Comparison of ENCODE assay signal across 13 mouse cellular contexts in the genomic region with DNA sequence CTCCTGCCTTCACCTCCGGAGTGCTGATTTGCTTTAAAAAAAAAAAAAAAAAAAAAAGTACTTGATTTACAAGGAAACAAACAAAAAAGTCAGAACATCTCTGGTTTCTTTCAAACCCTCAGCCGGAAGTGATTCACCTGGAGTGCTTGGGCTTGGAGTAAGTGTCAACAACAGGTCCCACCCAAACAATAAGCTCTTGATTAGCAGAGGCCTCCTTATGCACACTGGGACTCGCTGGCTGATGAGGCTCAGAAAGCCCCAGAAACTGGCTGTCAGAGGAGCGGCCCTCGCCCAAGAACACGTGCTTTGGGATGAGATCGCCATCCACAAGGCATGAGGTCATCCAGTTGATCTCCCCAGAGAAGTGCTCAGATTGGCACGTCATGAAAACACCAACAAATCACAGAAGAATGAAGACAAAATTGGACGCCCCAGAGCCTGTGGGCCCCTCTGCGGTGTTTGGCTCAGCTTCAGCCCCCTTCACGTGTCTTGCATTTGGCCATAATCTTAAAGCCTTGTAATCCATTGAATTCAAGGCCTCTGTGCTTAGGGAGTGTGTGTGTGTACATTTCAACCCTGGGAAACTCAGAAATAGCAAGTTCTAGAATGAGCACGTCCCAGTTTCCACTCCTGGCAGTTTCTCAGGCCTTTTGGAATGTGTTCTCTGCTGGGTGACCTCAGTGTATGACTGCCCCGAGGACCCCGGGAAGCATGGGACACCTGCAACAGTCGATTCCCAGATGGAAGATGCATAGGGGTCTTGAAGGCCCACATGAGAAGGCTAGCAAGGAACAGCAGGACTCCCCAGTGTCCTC.
DNase-seq lines count a peak whose midpoint lies in the region; ATAC-seq and TF ChIP-seq lines count a peak whose summit lies in the region.
"Had no signal": no experiment of that assay in that cellular context is flagged by ENCODE, and none has a peak within 500 bp of the region (broad histone marks: within the 10 kb centered on the region; RNA-seq: fewer than 3 reads in every experiment).

No protein-coding gene starts in this region.

- 62% methylated on average over 15 of the region's 15 CpGs for WGBS in heart, adult 2 months
- 73% methylated on average over 15 of the region's 15 CpGs for WGBS in heart, embryonic 11.5 days (ENCODE audit: insufficient replicate concordance)
- 58% methylated on average over 15 of the region's 15 CpGs for WGBS in heart, embryonic 15.5 days
- WGBS in limb, embryonic 15.5 days: 63% methylated on average over 15 of the region's 15 CpGs
- WGBS in hindbrain, embryonic 16.5 days: 82% methylated on average over 15 of the region's 15 CpGs

- TF ChIP-seq CTCF in heart, adult 2 months (IDR thresholded peaks at IDR 0.05): no peak

- H3K4me1 ChIP-seq in heart, adult 2 months (ENCODE audit: control insufficient read depth, insufficient read depth, low read length): peaks cover 1% of the 10 kb centered on the region; the same call in 1 of the 2 replicates
- H3K4me1 ChIP-seq in heart, embryonic 11.5 days (ENCODE audit: control insufficient read depth, insufficient read depth, low read length): peaks cover 4% of the 10 kb centered on the region; the same call in 1 of the 2 replicates
- H3K4me1 ChIP-seq in heart, embryonic 15.5 days (replicated peaks): 0 out of 2 replicates have a peak, but pooled peaks cover 7% of the 10 kb centered on the region
- H3K4me1 ChIP-seq in limb, embryonic 15.5 days: peaks cover 3% of the 10 kb centered on the region; the same call in 1 of the 2 replicates
- no peaks in the 10 kb centered on the region for H3K4me1 ChIP-seq in hindbrain, embryonic 16.5 days (ENCODE audit: control insufficient read depth, insufficient read depth, low read depth, low read length)

- no peak overlapping the region for H3K9ac ChIP-seq in heart, adult 2 months (ENCODE audit: low read depth, low read length)
- H3K9ac ChIP-seq in heart, embryonic 11.5 days (ENCODE audit: low read depth, low read length): no peak overlapping the region
- no peak overlapping the region for H3K9ac ChIP-seq in heart, embryonic 15.5 days
- no peak overlapping the region for H3K9ac ChIP-seq in limb, embryonic 15.5 days
- H3K9ac ChIP-seq in hindbrain, embryonic 16.5 days (ENCODE audit: low read depth, low read length): no peak overlapping the region
- H3K9ac ChIP-seq: heart, embryonic 13.5 days had no signal

- H3K79me2 ChIP-seq in heart, adult 2 months (replicated peaks; ENCODE audit: control insufficient read depth, insufficient read depth, low read length): no peaks in the 10 kb centered on the region

- no peak overlapping the region for H3K4me3 ChIP-seq in heart, adult 2 months
- no peak overlapping the region for H3K4me3 ChIP-seq in heart, embryonic 11.5 days (ENCODE audit: low read depth, low read length)
- no peak overlapping the region for H3K4me3 ChIP-seq in heart, embryonic 15.5 days
- no peak overlapping the region for H3K4me3 ChIP-seq in limb, embryonic 15.5 days
- H3K4me3 ChIP-seq in hindbrain, embryonic 16.5 days (ENCODE audit: low read length): no peak overlapping the region
- H3K4me3 ChIP-seq: heart, embryonic 13.5 days had no signal

- no peaks in the 10 kb centered on the region for H3K27me3 ChIP-seq in heart, adult 2 months (ENCODE audit: control insufficient read depth, insufficient read depth, low read length)
- H3K27me3 ChIP-seq in heart, embryonic 11.5 days (ENCODE audit: control insufficient read depth, insufficient read depth, low read length): no peaks in the 10 kb centered on the region
- H3K27me3 ChIP-seq in heart, embryonic 15.5 days: no peaks in the 10 kb centered on the region
- H3K27me3 ChIP-seq in limb, embryonic 15.5 days: no peaks in the 10 kb centered on the region
- H3K27me3 ChIP-seq in hindbrain, embryonic 16.5 days (replicated peaks; ENCODE audit: control insufficient read depth, insufficient read depth, low read length): no peaks in the 10 kb centered on the region
- H3K27me3 ChIP-seq: heart, embryonic 13.5 days had no signal

- TF ChIP-seq EP300 in heart, adult 2 months (IDR thresholded peaks at IDR 0.05; ENCODE audit: insufficient read depth, low read depth, low read length): no peak

- H3K27ac ChIP-seq in heart, adult 2 months: peak overlapping the region; percentile 31
- no peak overlapping the region for H3K27ac ChIP-seq in heart, embryonic 11.5 days (ENCODE audit: low read depth, low read length)
- 0 out of 2 replicates have a peak overlapping the region, but pooled peaks have one; percentile 20 for H3K27ac ChIP-seq in heart, embryonic 15.5 days
- peak overlapping the region; percentile 69 for H3K27ac ChIP-seq in limb, embryonic 15.5 days
- H3K27ac ChIP-seq in hindbrain, embryonic 16.5 days (ENCODE audit: low read depth, low read length): no peak overlapping the region
- H3K27ac ChIP-seq: heart, embryonic 13.5 days had no signal

- no peak overlapping the region for H3K4me2 ChIP-seq in heart, embryonic 11.5 days
- H3K4me2 ChIP-seq in heart, embryonic 15.5 days: no peak overlapping the region
- H3K4me2 ChIP-seq in limb, embryonic 15.5 days: no peak overlapping the region
- no peak overlapping the region for H3K4me2 ChIP-seq in hindbrain, embryonic 16.5 days (ENCODE audit: low read length)
- H3K4me2 ChIP-seq: heart, embryonic 13.5 days; liver, embryonic 11.5 days had no signal

- no peaks in the 10 kb centered on the region for H3K9me3 ChIP-seq in heart, embryonic 11.5 days (replicated peaks; ENCODE audit: control insufficient read depth, low read length)
- H3K9me3 ChIP-seq in heart, embryonic 15.5 days (replicated peaks): no peaks in the 10 kb centered on the region
- no peaks in the 10 kb centered on the region for H3K9me3 ChIP-seq in limb, embryonic 15.5 days
- H3K9me3 ChIP-seq in hindbrain, embryonic 16.5 days (ENCODE audit: control insufficient read depth, low read length): no peaks in the 10 kb centered on the region
- H3K9me3 ChIP-seq: heart, embryonic 13.5 days had no signal

- DNase-seq in heart, adult 2 months: peak; percentile 58 to 71
- DNase-seq in gastrocnemius, adult 18-20 months (ENCODE audit: low spot score): peak; percentile 72
- DNase-seq in frontal cortex, postnatal 25 days (ENCODE audit: low spot score in 2 of 2): no peak
- DNase-seq in cerebellum, adult 8-10 months: no peak
- DNase-seq: adrenal gland, postnatal 14 days; kidney, postnatal 25 days had no signal

- H3K36me3 ChIP-seq in heart, adult 2 months (ENCODE audit: control insufficient read depth, insufficient read depth, low read length): no peaks in the 10 kb centered on the region
- no peaks in the 10 kb centered on the region for H3K36me3 ChIP-seq in heart, embryonic 11.5 days (ENCODE audit: control insufficient read depth, insufficient read depth, low read length)
- no peaks in the 10 kb centered on the region for H3K36me3 ChIP-seq in heart, embryonic 15.5 days
- no peaks in the 10 kb centered on the region for H3K36me3 ChIP-seq in limb, embryonic 15.5 days
- H3K36me3 ChIP-seq in hindbrain, embryonic 16.5 days (ENCODE audit: control insufficient read depth, insufficient read depth, low read length): no peaks in the 10 kb centered on the region
- H3K36me3 ChIP-seq: heart, embryonic 13.5 days had no signal

- no peak for TF ChIP-seq POLR2A in heart, adult 2 months (IDR thresholded peaks at IDR 0.05; ENCODE audit: insufficient read depth, low read depth, low read length)

- intact Hi-C loops in heart, adult 2 months (cut with DNase I): no loop called here

- no peak for ATAC-seq in heart, embryonic 11.5 days (replicated peaks; ENCODE audit: insufficient number of reproducible peaks, low FRiP score, low TSS enrichment)
- ATAC-seq in heart, embryonic 15.5 days (replicated peaks; ENCODE audit: insufficient number of reproducible peaks, insufficient read depth, low FRiP score, low read depth): no peak; the same call in 1 of the 2 replicates
- ATAC-seq in limb, embryonic 15.5 days (ENCODE audit: insufficient number of reproducible peaks, low FRiP score, low TSS enrichment, low read depth): peak; percentile 79
- no peak for ATAC-seq in hindbrain, embryonic 16.5 days
- ATAC-seq: CD4-positive, CD25-positive, alpha-beta regulatory T cell, adult 4 months had no signal

Comparison
In these comparisons a context has a peak if more than half of its experiments do, and no peak if none do; other contexts are left out.
1. H3K27ac ChIP-seq: peak in heart, adult 2 months (single experiment), heart, embryonic 15.5 days (single experiment) and limb, embryonic 15.5 days (single experiment); none in heart, embryonic 11.5 days (single experiment) and hindbrain, embryonic 16.5 days (single experiment).
2. DNase-seq: peak in heart, adult 2 months (2 of 2) and gastrocnemius, adult 18-20 months (single experiment); none in frontal cortex, postnatal 25 days (0 of 2) and cerebellum, adult 8-10 months (single experiment).